ENCODE assay signal across 22 mouse cellular contexts in genomic region chr4:63556665-63557064, GRCm38 (mm10). TPM values are rescaled to one million over a fixed set of nuclear protein-coding genes. Genes with fewer than 3 reads are reported as not detected.
DNase-seq lines count a peak whose midpoint lies in the region; ATAC-seq and TF ChIP-seq lines count a peak whose summit lies in the region.
"Had no signal": no experiment of that assay in that cellular context is flagged by ENCODE, and none has a peak within 500 bp of the region (broad histone marks: within the 10 kb centered on the region; RNA-seq: fewer than 3 reads in every experiment).

No protein-coding gene starts in this region.

- peak overlapping the region; percentile 87 for H3K4me2 ChIP-seq in heart, embryonic 13.5 days
- peak overlapping the region; percentile 68 for H3K4me2 ChIP-seq in liver, embryonic 11.5 days
- H3K4me2 ChIP-seq in liver, embryonic 16.5 days (ENCODE audit: low read depth, low read length): no peak overlapping the region
- H3K4me2 ChIP-seq: forebrain, embryonic 12.5 days had no signal

- H3K36me3 ChIP-seq in heart, embryonic 13.5 days: peaks cover 39% of the 10 kb centered on the region
- H3K36me3 ChIP-seq in liver, embryonic 11.5 days (ENCODE audit: control insufficient read depth, insufficient read depth, low read length): peaks cover 13% of the 10 kb centered on the region
- peaks cover 32% of the 10 kb centered on the region for H3K36me3 ChIP-seq in E14TG2a.4 (ENCODE audit: insufficient read depth, low read length)
- H3K36me3 ChIP-seq in liver, embryonic 16.5 days (ENCODE audit: control insufficient read depth, insufficient read depth): peaks cover 11% of the 10 kb centered on the region

- WGBS in heart, embryonic 13.5 days: 58% methylated on average over 5 of the region's 5 CpGs
- WGBS in liver, embryonic 11.5 days: 60% methylated on average over 5 of the region's 5 CpGs
- WGBS in liver, embryonic 16.5 days (ENCODE audit: insufficient replicate concordance): 55% methylated on average over 5 of the region's 5 CpGs

- peaks cover 37% of the 10 kb centered on the region for H3K4me1 ChIP-seq in heart, embryonic 13.5 days
- peaks cover 34% of the 10 kb centered on the region for H3K4me1 ChIP-seq in liver, embryonic 11.5 days (replicated peaks; ENCODE audit: control insufficient read depth, insufficient read depth, low read length)
- H3K4me1 ChIP-seq in E14TG2a.4 (replicated peaks; ENCODE audit: low read depth, low read length): peaks cover 62% of the 10 kb centered on the region
- H3K4me1 ChIP-seq in liver, embryonic 16.5 days (ENCODE audit: control insufficient read depth, low read depth, low read length): peaks cover 56% of the 10 kb centered on the region

- peak overlapping the region; percentile 90; the same call in 1 of the 2 replicates for H3K9ac ChIP-seq in heart, embryonic 13.5 days
- H3K9ac ChIP-seq in liver, embryonic 11.5 days (ENCODE audit: low read depth, low read length): no peak overlapping the region
- no peak overlapping the region for H3K9ac ChIP-seq in liver, embryonic 16.5 days (ENCODE audit: low read depth, low read length)
- H3K9ac ChIP-seq: forebrain, embryonic 12.5 days; limb, embryonic 12.5 days had no signal

- TF ChIP-seq CTCF in E14TG2a.4 (conservative IDR thresholded peaks at IDR 0.05; ENCODE audit: low read length): no peak

- peak overlapping the region; percentile 62; the same call in 1 of the 2 replicates for H3K27ac ChIP-seq in heart, embryonic 13.5 days (replicated peaks)
- no peak overlapping the region for H3K27ac ChIP-seq in liver, embryonic 11.5 days (ENCODE audit: low read depth, low read length)
- peak overlapping the region; percentile 82 for H3K27ac ChIP-seq in liver, embryonic 16.5 days (ENCODE audit: low read length)
- H3K27ac ChIP-seq: forebrain, embryonic 12.5 days; heart, adult 2 months; layer of hippocampus, adult 2 months; left cerebral cortex, adult 2 months; limb, embryonic 12.5 days had no signal

- H3K9me3 ChIP-seq in heart, embryonic 13.5 days: no peaks in the 10 kb centered on the region
- H3K9me3 ChIP-seq in liver, embryonic 11.5 days (ENCODE audit: control insufficient read depth, low read length): no peaks in the 10 kb centered on the region
- no peaks in the 10 kb centered on the region for H3K9me3 ChIP-seq in E14TG2a.4 (ENCODE audit: low read length)
- H3K9me3 ChIP-seq in liver, embryonic 16.5 days (replicated peaks; ENCODE audit: control insufficient read depth, low read length): no peaks in the 10 kb centered on the region
- H3K9me3 ChIP-seq: forebrain, embryonic 12.5 days; G1E; limb, embryonic 12.5 days had no signal

- no peak for DNase-seq in heart, adult 8-10 months (ENCODE audit: low spot score)
- DNase-seq in liver, embryonic 11.5 days (ENCODE audit: low spot score): no peak
- DNase-seq in liver: no peak
- no peak for DNase-seq in layer of hippocampus, postnatal 10 days (ENCODE audit: low spot score in 2 of 2)
- DNase-seq in frontal cortex, postnatal 36 days (ENCODE audit: low spot score in 2 of 2): no peak
- DNase-seq: cerebellum, adult 8-10 months; heart, adult 2 months; midbrain, embryonic 14.5 days had no signal

- H3K27me3 ChIP-seq in heart, embryonic 13.5 days (replicated peaks): no peaks in the 10 kb centered on the region
- no peaks in the 10 kb centered on the region for H3K27me3 ChIP-seq in liver, embryonic 11.5 days (replicated peaks; ENCODE audit: control insufficient read depth, insufficient read depth, low read length)
- 0 out of 2 replicates have a peak, but pooled peaks cover 4% of the 10 kb centered on the region for H3K27me3 ChIP-seq in E14TG2a.4 (ENCODE audit: insufficient read depth, low read length)
- H3K27me3 ChIP-seq in liver, embryonic 16.5 days (ENCODE audit: control insufficient read depth, insufficient read depth, low read depth, low read length): no peaks in the 10 kb centered on the region
- H3K27me3 ChIP-seq: limb, embryonic 12.5 days had no signal

- no peak for ATAC-seq in heart, embryonic 13.5 days (ENCODE audit: extremely low read depth, insufficient number of reproducible peaks, low FRiP score, low TSS enrichment)
- ATAC-seq in liver, embryonic 11.5 days (replicated peaks; ENCODE audit: low FRiP score): no peak
- no peak for ATAC-seq in liver, embryonic 16.5 days (ENCODE audit: low read depth)
- ATAC-seq: hindbrain, embryonic 16.5 days had no signal

- no peak overlapping the region for H3K4me3 ChIP-seq in heart, embryonic 13.5 days
- no peak overlapping the region for H3K4me3 ChIP-seq in liver, embryonic 11.5 days (ENCODE audit: low read depth, low read length)
- H3K4me3 ChIP-seq in E14TG2a.4 (replicated peaks; ENCODE audit: low read length): 0 out of 2 replicates have a peak overlapping the region, but pooled peaks have one; percentile 86
- no peak overlapping the region for H3K4me3 ChIP-seq in liver, embryonic 16.5 days (ENCODE audit: low read depth, low read length)
- H3K4me3 ChIP-seq: forebrain, embryonic 12.5 days; heart, adult 2 months; layer of hippocampus, adult 2 months; left cerebral cortex, adult 2 months; limb, embryonic 12.5 days had no signal

RNA-seq across cellular contexts. Expression of gene Tmem268, which starts 1.9 kb away (rescaled TPM):
- polyA plus RNA-seq in heart, embryonic 13.5 days (2015; fragmentation: Nextera tagmentation; extraction: Ambion mirVana): 4.0 and 4.1 TPM in 2 replicates
- 10 to 100 TPM in 3 of 4 experiments, 1 to 10 TPM in 1; 8.0 to 16.2 (median 12.7) TPM for total RNA-seq in heart, adult 8-10 months (2022)
- 9.0 and 10.2 TPM in 2 replicates for polyA plus RNA-seq in liver, embryonic 11.5 days (2014; fragmentation: Nextera tagmentation; extraction: Ambion mirVana)
- 10.2 and 11.3 TPM in 2 replicates for polyA plus RNA-seq in liver, embryonic 16.5 days (2015; fragmentation: Nextera tagmentation; extraction: Ambion mirVana)
- 1 to 10 TPM; 6.8 to 7.0 TPM for total RNA-seq in layer of hippocampus, postnatal 10 days (2021)

RNA-seq across cellular contexts. Expression of gene Atp6v1g1, which starts 12.1 kb away (rescaled TPM):
- polyA plus RNA-seq in heart, embryonic 13.5 days (2015; fragmentation: Nextera tagmentation; extraction: Ambion mirVana): 188 and 212 TPM in 2 replicates
- 100 to 1,000 TPM; 146 to 168 (median 149) TPM for total RNA-seq in heart, adult 8-10 months (2022)
- polyA plus RNA-seq in liver, embryonic 11.5 days (2014; fragmentation: Nextera tagmentation; extraction: Ambion mirVana): 191 and 204 TPM in 2 replicates
- 123 and 130 TPM in 2 replicates for polyA plus RNA-seq in liver, embryonic 16.5 days (2015; fragmentation: Nextera tagmentation; extraction: Ambion mirVana)
- 100 to 1,000 TPM; 131 to 135 TPM for total RNA-seq in layer of hippocampus, postnatal 10 days (2021)

RNA-seq across cellular contexts. Expression of gene Gm11213, which starts 48.4 kb away (rescaled TPM):
- not detected in 2 replicates for polyA plus RNA-seq in heart, embryonic 13.5 days (2015; fragmentation: Nextera tagmentation; extraction: Ambion mirVana)
- total RNA-seq in heart, adult 8-10 months (2022): not detected
- polyA plus RNA-seq in liver, embryonic 11.5 days (2014; fragmentation: Nextera tagmentation; extraction: Ambion mirVana): not detected in 2 replicates
- not detected in 2 replicates for polyA plus RNA-seq in liver, embryonic 16.5 days (2015; fragmentation: Nextera tagmentation; extraction: Ambion mirVana)
- total RNA-seq in layer of hippocampus, postnatal 10 days (2021): not detected
- total RNA-seq: adrenal gland, adult 2 months; G1E; heart, adult 2 months; layer of hippocampus, adult 2 months; left cerebral cortex, adult 2 months had no signal
- polyA plus RNA-seq: adrenal gland, adult 2 months; C2C12; cortical plate, adult 2 months; embryonic facial prominence, embryonic 14.5 days; forebrain, embryonic 12.5 days; G1E; heart, adult 2 months; hindbrain, embryonic 16.5 days; limb, embryonic 12.5 days; midbrain, embryonic 14.5 days; neural tube, embryonic 11.5 days had no signal
